Mouse (Mus musculus) T-helper 17 cell (primary cell): ENCODE data around the gene Dnah14.

ENCODE experiments used
- in situ Hi-C, 2 experiments: fragments of 300-600 bp; cut with MboI, MseI; formaldehyde crosslinking; loops; 1 replicate in 1 of 2; 2 replicates in 1 of 2; pipeline ENCODE4 v1.15.1; 2025; ENCODE audit warnings: high pct_unique_total_duplicates in 2 of 2

Dnah14 gene

DNA sequence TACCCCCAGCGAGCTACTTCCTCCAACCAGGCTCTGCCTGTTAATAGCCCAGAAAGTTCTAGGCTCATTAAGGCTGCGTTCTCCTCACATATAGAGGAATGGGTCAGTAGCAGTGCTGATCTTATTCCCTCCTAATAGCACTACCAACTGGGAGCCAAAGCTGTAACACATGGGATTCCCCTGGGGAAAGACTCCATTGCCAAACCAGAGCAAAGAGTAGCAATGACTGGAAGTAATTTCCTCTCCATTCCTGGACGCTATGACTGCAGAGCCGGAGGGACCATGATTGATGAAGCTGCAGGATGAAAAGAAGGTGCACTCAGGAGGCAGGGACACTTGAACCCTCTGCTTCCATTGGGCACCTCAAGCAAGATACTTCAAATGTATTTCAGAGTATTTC lies 274.1 kb downstream of the Dnah14 start:
- in situ Hi-C loops = no loop called here

DNA sequence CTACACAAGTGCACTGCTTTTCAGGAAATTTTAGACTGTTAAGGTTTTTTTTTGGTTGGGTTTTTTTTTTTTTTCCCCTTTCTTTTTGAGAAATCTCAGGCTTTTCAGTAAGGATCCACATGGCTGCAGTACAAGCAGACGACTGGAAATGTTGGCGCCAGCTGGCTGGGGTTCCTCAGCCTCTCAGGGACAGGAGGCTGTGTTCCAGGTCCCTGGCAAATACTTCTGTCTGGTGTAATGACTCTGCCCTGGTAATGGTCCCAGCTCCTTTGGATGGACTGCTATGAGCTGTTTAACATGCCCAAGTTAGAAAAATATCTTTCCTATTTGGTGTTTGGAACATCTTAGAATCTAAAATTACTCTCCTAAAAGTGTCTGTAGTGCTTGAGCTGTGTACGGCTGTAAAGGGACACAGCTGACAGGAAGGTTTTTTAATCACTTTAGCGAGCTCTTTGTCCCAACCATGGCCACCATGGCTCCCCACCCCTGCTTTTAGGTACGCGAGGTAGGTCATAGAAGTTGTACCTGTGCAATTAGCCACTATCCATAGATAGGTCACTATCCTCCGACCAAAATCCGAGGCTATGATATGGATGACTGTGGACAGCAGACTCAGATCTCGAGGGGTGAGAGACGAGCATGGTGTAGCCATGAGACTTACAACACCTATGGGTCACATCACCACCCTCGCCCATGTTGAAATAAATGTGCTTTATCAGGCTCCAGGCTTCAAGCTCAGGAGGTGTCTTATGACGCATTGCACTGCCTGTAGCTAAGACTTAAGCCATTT lies 275.4 kb downstream of the Dnah14 start:
- in situ Hi-C loops = no loop called here

DNA sequence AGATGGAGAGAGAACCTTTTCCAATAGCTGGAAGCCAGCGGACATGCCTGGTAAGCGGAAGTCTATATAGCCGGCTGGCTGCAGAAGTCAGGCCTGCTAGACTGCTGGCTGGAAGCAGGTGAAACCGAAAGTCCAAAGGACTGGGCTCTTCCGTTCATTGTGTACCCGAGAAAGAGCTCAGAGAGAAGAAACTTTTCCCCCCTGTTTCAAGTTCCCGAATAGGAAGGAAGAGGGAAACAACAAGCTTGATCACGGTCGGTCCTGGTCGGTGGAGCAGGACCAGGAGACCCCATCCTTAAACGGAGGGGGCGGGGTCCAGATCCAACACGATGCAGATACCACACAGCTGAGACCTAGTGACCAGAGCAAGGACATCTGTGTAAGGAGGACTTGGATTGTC lies 276.1 kb downstream of the Dnah14 start:
- in situ Hi-C loops = no loop called here

DNA sequence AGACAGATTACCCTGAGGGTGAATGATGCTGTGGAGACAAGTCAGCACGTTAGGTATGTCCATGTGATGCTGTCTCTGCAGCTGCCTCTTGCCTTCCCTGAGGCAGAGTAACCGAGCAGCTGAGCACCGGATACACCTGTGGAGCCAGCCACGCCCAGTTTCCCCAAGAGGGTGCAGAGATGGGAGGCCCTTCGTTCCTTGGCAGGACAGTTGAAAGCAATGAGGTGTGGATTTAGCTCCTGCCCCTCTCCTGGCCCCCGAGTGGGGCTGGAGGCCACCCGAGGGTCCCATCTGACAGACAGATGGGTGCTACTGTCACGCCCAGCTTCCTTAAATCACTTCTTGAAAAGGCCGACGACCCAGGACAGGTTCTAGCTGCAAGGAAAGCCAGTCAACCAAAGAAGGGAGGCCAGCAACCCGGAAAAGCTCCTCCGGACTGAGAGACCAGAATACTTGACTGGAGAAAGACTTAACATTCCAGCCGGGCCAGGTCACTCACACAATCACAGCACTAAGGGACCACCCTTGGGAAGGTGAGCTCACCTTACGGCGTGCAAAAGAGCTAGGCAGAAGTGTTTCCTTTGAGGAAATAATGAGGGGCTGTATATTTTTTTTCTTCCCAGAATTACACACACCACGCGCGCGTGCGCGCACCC lies 276.9 kb downstream of the Dnah14 start:
- in situ Hi-C loops = no loop called here

DNA sequence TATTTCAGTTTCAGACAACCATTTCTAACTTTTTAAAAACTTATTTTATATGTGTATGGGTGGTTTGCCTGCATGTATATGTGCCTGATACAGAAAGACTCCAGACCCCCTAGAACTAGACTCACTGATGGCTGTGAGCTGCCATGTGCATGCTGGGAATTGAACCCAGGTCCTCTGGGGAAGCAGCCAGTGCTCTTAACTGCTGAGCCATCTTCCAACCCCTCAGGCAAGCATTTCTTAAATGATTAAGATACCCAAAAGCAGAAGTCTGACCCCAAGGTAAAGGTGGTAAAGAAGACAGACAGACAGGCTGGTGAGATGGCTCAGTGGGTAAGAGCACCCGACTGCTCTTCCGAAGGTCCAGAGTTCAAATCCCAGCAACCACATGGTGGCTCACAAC lies 278.5 kb downstream of the Dnah14 start:
- in situ Hi-C loops = no loop called here

DNA sequence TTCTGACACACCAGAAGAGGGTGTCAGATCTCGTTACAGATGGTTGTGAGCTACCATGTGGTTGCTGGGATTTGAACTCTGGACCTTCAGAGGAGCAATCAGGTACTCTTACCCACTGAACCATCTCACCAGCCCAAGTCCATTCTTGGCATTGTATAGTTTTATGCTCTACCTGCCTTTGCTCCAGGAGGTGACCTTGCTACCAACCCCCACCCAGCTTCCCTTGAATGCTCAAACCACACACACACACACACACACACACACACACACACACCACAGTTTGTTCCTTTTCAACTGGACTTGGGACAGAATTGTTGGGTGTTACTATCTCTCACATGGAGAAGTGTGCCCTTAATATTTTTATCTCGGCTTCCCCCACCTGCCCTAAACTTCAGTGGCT lies 280.0 kb downstream of the Dnah14 start:
- in situ Hi-C loops = no loop called here

DNA sequence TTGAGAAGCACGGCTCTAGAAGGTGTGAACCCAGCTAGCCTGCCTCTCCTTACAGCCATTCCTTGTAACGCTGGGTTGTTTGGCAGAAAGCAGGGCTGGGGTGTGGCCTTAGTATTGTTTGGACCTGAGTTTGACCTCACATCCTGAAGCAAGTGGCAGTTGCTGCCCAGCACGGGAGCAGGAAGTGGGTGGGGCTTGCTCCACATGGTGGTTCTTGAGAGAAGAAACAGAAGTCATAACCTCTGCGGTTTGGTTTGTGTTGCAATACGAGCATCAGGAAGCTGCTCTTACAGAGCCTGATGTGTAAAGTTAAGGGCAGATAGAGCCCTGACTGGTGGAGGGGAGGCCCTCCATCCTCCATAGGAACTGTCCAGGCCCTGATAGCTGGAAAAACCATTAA lies 284.3 kb downstream of the Dnah14 start:
- in situ Hi-C loops = loop anchor here in 1 of 2 experiments (5.0 kb wide), 1 partner anchor 33 kb away; no protein-coding TSS in a partner anchor

DNA sequence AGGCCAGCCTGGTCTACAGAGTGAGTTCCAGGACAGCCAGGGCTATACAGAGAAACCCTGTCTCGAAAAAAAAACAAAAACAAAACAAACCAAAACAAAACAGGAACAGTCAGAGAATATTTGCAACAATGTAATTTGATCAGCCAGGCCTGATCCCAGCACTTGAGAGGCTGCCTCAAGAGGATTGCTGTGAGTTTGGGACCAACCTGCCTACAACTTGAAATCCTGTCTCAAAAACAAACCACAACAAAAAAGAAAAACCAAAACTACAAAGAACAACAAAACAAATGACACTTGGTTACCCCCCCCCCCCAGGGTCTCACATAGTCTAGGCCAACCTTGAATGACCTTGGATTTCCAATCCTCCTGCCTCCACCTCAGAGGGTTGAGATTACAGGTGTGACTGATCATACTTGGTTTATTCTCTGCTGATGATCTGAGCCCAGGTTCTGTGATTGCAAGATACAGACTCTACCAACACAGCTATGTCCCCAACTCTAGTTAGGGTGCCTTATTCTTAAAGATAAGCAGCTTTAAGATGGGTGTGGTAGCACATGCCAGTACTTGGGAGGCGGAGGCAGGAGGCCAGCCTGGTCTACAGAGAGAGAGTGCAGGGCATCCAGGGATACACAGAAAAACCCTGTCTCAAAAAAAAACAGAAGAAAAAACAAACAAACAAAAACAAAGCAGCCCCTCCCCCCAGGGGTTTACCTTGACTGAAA lies 285.0 kb downstream of the Dnah14 start:
- in situ Hi-C loops = loop anchor here in 1 of 2 experiments (5.0 kb wide), 1 partner anchor 34 kb away; no protein-coding TSS in a partner anchor

DNA sequence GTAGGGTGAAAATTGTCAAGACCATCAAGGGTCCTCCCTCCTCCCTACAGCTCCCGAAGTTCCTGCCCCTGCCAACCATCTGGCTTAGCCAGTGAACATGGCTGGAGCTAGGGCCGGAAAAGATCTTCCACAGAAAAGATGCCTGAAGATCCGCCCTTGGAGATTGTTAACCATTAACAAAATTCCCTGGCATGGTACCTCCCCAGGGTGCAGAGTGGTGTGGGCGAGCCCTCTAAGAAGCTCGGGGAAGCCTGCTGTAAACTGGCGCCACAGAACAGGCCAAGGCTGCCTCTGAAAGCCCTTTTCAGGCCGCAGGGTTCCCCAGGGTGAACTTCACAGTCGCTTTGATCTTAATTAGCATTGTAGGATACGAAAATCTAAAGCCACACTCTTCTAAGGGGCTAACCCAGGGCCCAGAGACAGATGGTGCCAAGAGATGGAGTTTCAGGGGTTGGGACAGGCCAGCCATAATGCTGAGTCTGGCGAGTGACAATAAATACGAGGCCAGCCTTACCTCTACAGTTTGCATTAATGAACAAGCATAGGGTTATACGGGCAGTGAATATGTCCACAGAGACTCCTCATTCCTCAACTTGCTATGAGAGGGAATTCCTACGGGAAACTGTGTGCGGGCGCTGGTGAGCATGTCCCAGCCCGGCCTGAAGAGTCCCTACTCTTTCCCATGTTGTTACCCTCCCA lies 286.5 kb downstream of the Dnah14 start:
- in situ Hi-C loops = loop anchor here in 1 of 2 experiments (5.0 kb wide), 1 partner anchor 36 kb away; no protein-coding TSS in a partner anchor

DNA sequence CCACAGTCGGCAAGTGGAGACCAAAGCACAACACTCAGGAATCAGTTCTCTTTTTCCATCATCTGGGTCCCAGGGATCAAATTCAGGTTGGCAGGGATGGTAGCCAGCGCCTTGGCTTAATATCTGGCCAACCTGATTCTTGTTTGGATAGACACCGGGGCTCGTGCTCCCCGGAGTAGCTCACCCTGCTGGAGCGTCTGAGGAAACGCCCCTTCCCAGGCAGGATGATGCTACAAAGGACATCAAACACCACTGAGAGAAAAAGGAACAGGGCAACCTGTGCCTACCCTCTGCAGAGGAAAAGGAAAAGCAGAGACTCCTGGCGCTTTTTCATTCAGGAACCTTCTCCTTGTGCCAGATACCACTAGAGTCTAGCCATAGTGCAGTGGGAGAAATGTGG lies 287.1 kb downstream of the Dnah14 start:
- in situ Hi-C loops = loop anchor here in 1 of 2 experiments (5.0 kb wide), 1 partner anchor 36 kb away; no protein-coding TSS in a partner anchor
